Mouse (Mus musculus): ENCODE results near the gene Sesn2.
A peak's percentile ranks its signal among the peaks of the same experiment; 100 is the strongest.
"Not testable (repeated sequence)": the region's sequence is repeated elsewhere in the genome, so short reads cannot be mapped to it uniquely, and the experiment has no call there.

Sesn2 gene

GRCm38 (mm10) chr4:132482104-132482503 lies 28.2 kb downstream of the Sesn2 start:
- not testable (repeated sequence) for DNase-seq (ENCODE audit: low read depth)

GRCm38 (mm10) chr4:132477833-132478232 lies 32.5 kb downstream of the Sesn2 start:
- DNase-seq (ENCODE audit: low read depth) = no peak

- peak; percentile 76 for DNase-seq (ENCODE audit: low read depth)
Observed at GRCm38 (mm10) chr4:132475895-132476878, 34.1 kb downstream of the Sesn2 start.

- DNase-seq (ENCODE audit: low read depth) = peak; percentile 17
Observed at GRCm38 (mm10) chr4:132474631-132475030, 35.7 kb downstream of the Sesn2 start.

- DNase-seq (ENCODE audit: low read depth) = no peak
Observed at GRCm38 (mm10) chr4:132473411-132473810, 36.9 kb downstream of the Sesn2 start.

- no peak for DNase-seq (ENCODE audit: low read depth)
Observed at GRCm38 (mm10) chr4:132469873-132470272, 40.4 kb downstream of the Sesn2 start.

GRCm38 (mm10) chr4:132464255-132464613 lies 46.1 kb downstream of the Sesn2 start:
- no peak for DNase-seq (ENCODE audit: low read depth)

GRCm38 (mm10) chr4:132463430-132464254 lies 46.7 kb downstream of the Sesn2 start, which contains the start of gene Med18:
Med18 (minus strand) TSS chr4:132463921.
- DNase-seq (ENCODE audit: low read depth) = peak; percentile 90

GRCm38 (mm10) chr4:132462836-132463235 lies 47.5 kb downstream of the Sesn2 start:
- peak; percentile 28 for DNase-seq (ENCODE audit: low read depth)

- DNase-seq (ENCODE audit: low read depth) = no peak
Observed at GRCm38 (mm10) chr4:132460225-132460624, 50.1 kb downstream of the Sesn2 start.

- no peak for DNase-seq (ENCODE audit: low read depth)
Observed at GRCm38 (mm10) chr4:132455561-132455960, 54.7 kb downstream of the Sesn2 start.

GRCm38 (mm10) chr4:132455146-132455545 lies 55.2 kb downstream of the Sesn2 start:
- DNase-seq (ENCODE audit: low read depth) = no peak

GRCm38 (mm10) chr4:132454216-132454615 lies 56.1 kb downstream of the Sesn2 start:
- DNase-seq (ENCODE audit: low read depth) = no peak

GRCm38 (mm10) chr4:132449778-132450177 lies 60.5 kb downstream of the Sesn2 start:
- peak; percentile 14 for DNase-seq (ENCODE audit: low read depth)

- DNase-seq (ENCODE audit: low read depth) = peak; percentile 50
Observed at GRCm38 (mm10) chr4:132446105-132446504, 64.2 kb downstream of the Sesn2 start.

GRCm38 (mm10) chr4:132444516-132444915 lies 65.8 kb downstream of the Sesn2 start:
- DNase-seq (ENCODE audit: low read depth) = no peak

Measured in NIH3T3 (cell line).